In genomic region chr4:62431522-62431921, GRCm38 (mm10) we compare ENCODE assay signal across 25 mouse cellular contexts. TPM values are rescaled to one million over a fixed set of nuclear protein-coding genes. Genes with fewer than 3 reads are reported as not detected.
DNase-seq lines count a peak whose midpoint lies in the region; ATAC-seq and TF ChIP-seq lines count a peak whose summit lies in the region.
"Had no signal": no experiment of that assay in that cellular context is flagged by ENCODE, and none has a peak within 500 bp of the region (broad histone marks: within the 10 kb centered on the region; RNA-seq: fewer than 3 reads in every experiment).

No protein-coding gene starts in this region.

- dilution Hi-C loops in CH12.LX (cut with MboI; ENCODE audit: extremely low pct_ligation_motif_present, extremely low pct_unique_long_range_greater_than_20kb, low sequenced_read_pairs) = no loop called here

- TF ChIP-seq CTCF in CH12.LX (conservative IDR thresholded peaks at IDR 0.05 in 1 of 2, IDR thresholded peaks at IDR 0.05 in 1 of 2; ENCODE audit: low read depth in 2 of 2, low read length in 2 of 2) = no peak

- H3K79me2 ChIP-seq in CH12.LX (replicated peaks; ENCODE audit: control insufficient read depth, extremely low read depth, insufficient read depth, poor library complexity, severe bottlenecking) = no peaks in the 10 kb centered on the region

- H3K27ac ChIP-seq in CH12.LX (ENCODE audit: insufficient read depth, low read depth) = no peak overlapping the region
- H3K27ac ChIP-seq in liver, embryonic 15.5 days (replicated peaks) = peak overlapping the region; percentile 66
- no peak overlapping the region for H3K27ac ChIP-seq in neural tube, embryonic 15.5 days (replicated peaks)
- H3K27ac ChIP-seq: embryonic facial prominence, embryonic 10.5 days; heart, embryonic 15.5 days; hindbrain, embryonic 12.5 days; left cerebral cortex, adult 2 months; limb, embryonic 10.5 days; midbrain, embryonic 13.5 days had no signal

- H3K36me3 ChIP-seq in CH12.LX (replicated peaks in 1 of 2; ENCODE audit: control insufficient read depth in 1 of 2, insufficient read depth in 1 of 2, low read length in 1 of 2) = peaks cover 7 to 23% of the 10 kb centered on the region in 2 experiments
- no peaks in the 10 kb centered on the region for H3K36me3 ChIP-seq in liver, embryonic 15.5 days (replicated peaks)
- no peaks in the 10 kb centered on the region for H3K36me3 ChIP-seq in neural tube, embryonic 15.5 days
- H3K36me3 ChIP-seq: heart, embryonic 15.5 days; hindbrain, embryonic 12.5 days; limb, embryonic 10.5 days had no signal

- TF ChIP-seq RAD21 in CH12.LX (IDR thresholded peaks at IDR 0.05; ENCODE audit: low read depth, low read length) = no peak

- peak; percentile 69 for ATAC-seq in liver, embryonic 15.5 days (ENCODE audit: insufficient read depth)
- ATAC-seq in neural tube, embryonic 15.5 days (ENCODE audit: low FRiP score) = no peak
- ATAC-seq: forebrain, postnatal 0 days; inflammation-experienced regulatory T-cells, adult 6 months; midbrain, embryonic 13.5 days had no signal

- no peak overlapping the region for H3K4me3 ChIP-seq in CH12.LX (replicated peaks in 1 of 3; ENCODE audit: low read depth in 2 of 3, low read length in 2 of 3, poor library complexity in 1 of 3)
- no peak overlapping the region for H3K4me3 ChIP-seq in liver, embryonic 15.5 days (replicated peaks)
- H3K4me3 ChIP-seq in neural tube, embryonic 15.5 days (replicated peaks) = no peak overlapping the region
- H3K4me3 ChIP-seq: embryonic facial prominence, embryonic 10.5 days; erythroblast, embryonic 14.5 days; heart, embryonic 15.5 days; hindbrain, embryonic 12.5 days; left cerebral cortex, adult 2 months; limb, embryonic 10.5 days; midbrain, embryonic 13.5 days had no signal

- no peak for TF ChIP-seq POLR2A in CH12.LX (IDR thresholded peaks at IDR 0.05; ENCODE audit: low read depth, low read length)

- DNase-seq in 416B (ENCODE audit: low read depth) (peak; percentile 58), CH12.LX (ENCODE audit: extremely low read depth) (peak; percentile 39)
- DNase-seq in c-Kit-positive CD71-positive TER-119-positive erythroid progenitor cells, embryonic 14.5 days (ENCODE audit: low spot score) = peak; percentile 82
- DNase-seq in urinary bladder, adult 2 months (ENCODE audit: low spot score) = no peak
- DNase-seq in left cerebral cortex, adult 18-20 months (ENCODE audit: low spot score in 2 of 2) = no peak
- DNase-seq: cerebellum, adult 11-12 months; cerebellum, postnatal 25 days; forebrain, postnatal 0 days; heart, adult 11 months; lung, adult 2 months; lung, postnatal 36 days; right cerebral cortex, adult 18-20 months; thymus, adult 18-20 months had no signal

- peaks cover 8 to 49% of the 10 kb centered on the region in 2 experiments; a peak in 3 of 4 replicates for H3K4me1 ChIP-seq in CH12.LX (ENCODE audit: control insufficient read depth in 1 of 2, insufficient read depth in 2 of 2)
- peaks cover 16% of the 10 kb centered on the region for H3K4me1 ChIP-seq in liver, embryonic 15.5 days (replicated peaks)
- H3K4me1 ChIP-seq in neural tube, embryonic 15.5 days = no peaks in the 10 kb centered on the region
- H3K4me1 ChIP-seq: embryonic facial prominence, embryonic 10.5 days; hindbrain, embryonic 12.5 days; midbrain, embryonic 13.5 days had no signal

- 36% methylated on average over 4 of the region's 4 CpGs for WGBS in liver, embryonic 15.5 days (ENCODE audit: insufficient replicate concordance)
- WGBS in neural tube, embryonic 15.5 days = 88% methylated on average over 4 of the region's 4 CpGs

- in situ Hi-C loops in CH12.LX (cut with MboI; ENCODE audit: low pct_ligation_motif_present, low pct_unique_long_range_greater_than_20kb, low sequenced_read_pairs) = no loop called here

- no peak overlapping the region; the same call in 1 of the 2 replicates for H3K9ac ChIP-seq in CH12.LX (ENCODE audit: insufficient read depth, low read depth)
- no peak overlapping the region for H3K9ac ChIP-seq in liver, embryonic 15.5 days
- no peak overlapping the region for H3K9ac ChIP-seq in neural tube, embryonic 15.5 days (replicated peaks)
- H3K9ac ChIP-seq: forebrain, postnatal 0 days; heart, embryonic 15.5 days; hindbrain, embryonic 12.5 days; midbrain, embryonic 13.5 days had no signal

- no peaks in the 10 kb centered on the region for H3K27me3 ChIP-seq in CH12.LX (replicated peaks)
- H3K27me3 ChIP-seq in liver, embryonic 15.5 days = peaks cover 6% of the 10 kb centered on the region
- no peaks in the 10 kb centered on the region for H3K27me3 ChIP-seq in neural tube, embryonic 15.5 days (replicated peaks)
- H3K27me3 ChIP-seq: heart, embryonic 15.5 days; hindbrain, embryonic 12.5 days; midbrain, embryonic 13.5 days had no signal

- peak; percentile 50; the same call in 1 of the 2 replicates for TF ChIP-seq EP300 in CH12.LX (IDR thresholded peaks at IDR 0.05; ENCODE audit: low read length)

- no peak overlapping the region for H3K4me2 ChIP-seq in CH12.LX (ENCODE audit: insufficient read depth, low read depth, poor library complexity, severe bottlenecking)
- peak overlapping the region; percentile 1; the same call in 1 of the 2 replicates for H3K4me2 ChIP-seq in liver, embryonic 15.5 days
- H3K4me2 ChIP-seq in neural tube, embryonic 15.5 days = no peak overlapping the region
- H3K4me2 ChIP-seq: heart, embryonic 15.5 days; hindbrain, embryonic 12.5 days; midbrain, embryonic 13.5 days had no signal

- H3K9me3 ChIP-seq in CH12.LX (replicated peaks; ENCODE audit: low read length) = no peaks in the 10 kb centered on the region
- H3K9me3 ChIP-seq in liver, embryonic 15.5 days (replicated peaks) = no peaks in the 10 kb centered on the region
- H3K9me3 ChIP-seq in neural tube, embryonic 15.5 days (replicated peaks) = no peaks in the 10 kb centered on the region
- H3K9me3 ChIP-seq: embryonic facial prominence, embryonic 10.5 days; heart, embryonic 15.5 days; hindbrain, embryonic 12.5 days; limb, embryonic 10.5 days; midbrain, embryonic 13.5 days had no signal

TF ChIP-seq in CH12.LX, 34 proteins besides CTCF, POLR2A, EP300 and RAD21:
- TF ChIP-seq MXI1 (IDR thresholded peaks at IDR 0.05; ENCODE audit: low read depth, low read length) = peak; percentile 33; the same call in 1 of the 2 replicates
- peak; percentile 57 for TF ChIP-seq IRF4 (IDR thresholded peaks at IDR 0.05; ENCODE audit: low read depth, low read length)
- TF ChIP-seq USF1 (IDR thresholded peaks at IDR 0.05; ENCODE audit: low read depth, low read length) = no peak
- peak; percentile 65 for TF ChIP-seq JUN (IDR thresholded peaks at IDR 0.05; ENCODE audit: insufficient read depth, low read depth, low read length)
- no peak for TF ChIP-seq ZNF384 (IDR thresholded peaks at IDR 0.05; ENCODE audit: low read depth, low read length)
- TF ChIP-seq ELF1 (IDR thresholded peaks at IDR 0.05; ENCODE audit: low read depth, low read length) = no peak
- TF ChIP-seq MAFK (IDR thresholded peaks at IDR 0.05; ENCODE audit: insufficient replicate concordance, low read length) = peak; percentile 98
- no peak for TF ChIP-seq PAX5 (IDR thresholded peaks at IDR 0.05; ENCODE audit: low read length)
- peak; percentile 66 for TF ChIP-seq JUND (conservative IDR thresholded peaks at IDR 0.05; ENCODE audit: low read depth, low read length)
- TF ChIP-seq MYC (IDR thresholded peaks at IDR 0.05; ENCODE audit: low read depth, low read length) = 0 out of 2 replicates have a peak, but pooled peaks have one; percentile 26
TF ChIP-seq in CH12.LX: peak in this region for 6.

RNA-seq across cellular contexts. Expression of gene Rnf183, which starts 3.5 kb away (rescaled TPM):
- total RNA-seq in CH12.LX (2012; rRNA removed) (3.5 and 4.1 TPM in 2 replicates), CH12.LX (2014; rRNA removed) (3.6 and 4.4 TPM in 2 replicates)
- polyA plus RNA-seq in CH12.LX (2012; ENCODE audit: insufficient read length, low read depth) = 3.8 and 4.0 TPM in 2 replicates
- polyA plus RNA-seq in liver, embryonic 15.5 days (2015; fragmentation: Nextera tagmentation; extraction: Ambion mirVana) = not detected in 2 replicates
- 0.17 TPM in 1 of 2 replicates, not detected in the other for polyA plus RNA-seq in neural tube, embryonic 15.5 days (2015; fragmentation: Nextera tagmentation; extraction: Ambion mirVana)
- polyA plus RNA-seq in urinary bladder, adult 2 months (2012; rRNA removed) = 0.08 and 0.19 TPM in 2 replicates
- total RNA-seq in left cerebral cortex, adult 18-20 months (2021) = not detected
- total RNA-seq: gastrocnemius, adult 8-10 months; left cerebral cortex, adult 2 months had no signal
- polyA plus RNA-seq: embryonic facial prominence, embryonic 10.5 days; erythroblast, embryonic 14.5 days; heart, embryonic 15.5 days; hindbrain, embryonic 12.5 days; inflammation-experienced regulatory T-cells, adult 6 months; limb, embryonic 10.5 days; stomach, embryonic 14.5 days had no signal

RNA-seq across cellular contexts. Expression of gene Prpf4, which starts 22.9 kb away (rescaled TPM):
- total RNA-seq in CH12.LX (2012; rRNA removed) (18.1 and 22.5 TPM in 2 replicates), CH12.LX (2014; rRNA removed) (33.5 and 33.9 TPM in 2 replicates)
- 31.6 and 33.7 TPM in 2 replicates for polyA plus RNA-seq in CH12.LX (2012; ENCODE audit: insufficient read length, low read depth)
- 9.1 and 9.3 TPM in 2 replicates for polyA plus RNA-seq in liver, embryonic 15.5 days (2015; fragmentation: Nextera tagmentation; extraction: Ambion mirVana)
- 15.3 and 16.4 TPM in 2 replicates for polyA plus RNA-seq in neural tube, embryonic 15.5 days (2015; fragmentation: Nextera tagmentation; extraction: Ambion mirVana)
- polyA plus RNA-seq in urinary bladder, adult 2 months (2012; rRNA removed) = 11.7 and 11.8 TPM in 2 replicates
- 10 to 100 TPM; 13.0 to 14.2 TPM for total RNA-seq in left cerebral cortex, adult 18-20 months (2021)

RNA-seq across cellular contexts. Expression of gene Cdc26, which starts 23.1 kb away (rescaled TPM):
- 78.2 and 103 TPM in 2 replicates for total RNA-seq in CH12.LX (2012; rRNA removed)
- total RNA-seq in CH12.LX (2014; rRNA removed) = 256 and 258 TPM in 2 replicates
- 105 and 125 TPM in 2 replicates for polyA plus RNA-seq in CH12.LX (2012; ENCODE audit: insufficient read length, low read depth)
- 53.5 and 57.4 TPM in 2 replicates for polyA plus RNA-seq in liver, embryonic 15.5 days (2015; fragmentation: Nextera tagmentation; extraction: Ambion mirVana)
- polyA plus RNA-seq in neural tube, embryonic 15.5 days (2015; fragmentation: Nextera tagmentation; extraction: Ambion mirVana) = 76.8 and 95.4 TPM in 2 replicates
- 72.6 and 74.0 TPM in 2 replicates for polyA plus RNA-seq in urinary bladder, adult 2 months (2012; rRNA removed)
- total RNA-seq in left cerebral cortex, adult 18-20 months (2021) = 10 to 100 TPM; 47.9 to 49.7 TPM

RNA-seq across cellular contexts. Expression of gene Wdr31, which starts 39.2 kb away (rescaled TPM):
- 4.4 and 5.0 TPM in 2 replicates for total RNA-seq in CH12.LX (2012; rRNA removed)
- total RNA-seq in CH12.LX (2014; rRNA removed) = 3.0 and 3.4 TPM in 2 replicates
- 3.8 and 4.7 TPM in 2 replicates for polyA plus RNA-seq in CH12.LX (2012; ENCODE audit: insufficient read length, low read depth)
- polyA plus RNA-seq in liver, embryonic 15.5 days (2015; fragmentation: Nextera tagmentation; extraction: Ambion mirVana) = 0.86 and 0.88 TPM in 2 replicates
- 12.5 and 13.3 TPM in 2 replicates for polyA plus RNA-seq in neural tube, embryonic 15.5 days (2015; fragmentation: Nextera tagmentation; extraction: Ambion mirVana)
- polyA plus RNA-seq in urinary bladder, adult 2 months (2012; rRNA removed) = 2.2 and 2.8 TPM in 2 replicates
- total RNA-seq in left cerebral cortex, adult 18-20 months (2021) = 1 to 10 TPM; 8.5 to 8.7 TPM
- polyA plus RNA-seq: erythroblast, embryonic 14.5 days had no signal

RNA-seq across cellular contexts. Expression of gene Bspry, which starts 48.3 kb away (rescaled TPM):
- total RNA-seq in CH12.LX (2012; rRNA removed) (1.1 and 1.2 TPM in 2 replicates), CH12.LX (2014; rRNA removed) (0.86 and 0.95 TPM in 2 replicates)
- 0.53 and 1.2 TPM in 2 replicates for polyA plus RNA-seq in CH12.LX (2012; ENCODE audit: insufficient read length, low read depth)
- 0.22 and 0.32 TPM in 2 replicates for polyA plus RNA-seq in liver, embryonic 15.5 days (2015; fragmentation: Nextera tagmentation; extraction: Ambion mirVana)
- 0.67 and 5.3 TPM in 2 replicates for polyA plus RNA-seq in neural tube, embryonic 15.5 days (2015; fragmentation: Nextera tagmentation; extraction: Ambion mirVana)
- polyA plus RNA-seq in urinary bladder, adult 2 months (2012; rRNA removed) = 14.2 and 17.5 TPM in 2 replicates
- under 1 TPM; 0.28 to 0.40 TPM for total RNA-seq in left cerebral cortex, adult 18-20 months (2021)
- total RNA-seq: gastrocnemius, adult 8-10 months had no signal
- polyA plus RNA-seq: erythroblast, embryonic 14.5 days had no signal

Comparison
In these comparisons a context has a peak if more than half of its experiments do, and no peak if none do; other contexts are left out.
1. DNase-seq: peak in 416B (single experiment), CH12.LX (single experiment) and c-Kit-positive CD71-positive TER-119-positive erythroid progenitor cells, embryonic 14.5 days (single experiment); none in urinary bladder, adult 2 months (single experiment) and left cerebral cortex, adult 18-20 months (0 of 2).